Mouse (Mus musculus) limb, embryonic 10.5 days (tissue): ENCODE results near the gene Rc3h1. TPM values are rescaled to one million over a fixed set of nuclear protein-coding genes. Genes with fewer than 3 reads are reported as not detected.

Experiments
- DNase-seq: peaks from one replicate; pipeline ENCODE4 v3.0.0-alpha.2; 2017; ENCODE audit warnings: low spot score
- H3K27ac ChIP-seq: fragments of 300-500 bp; sonication (generic); 2 replicates; pipeline ENCODE4 v1.5.1; 2016; ENCODE audit warnings: mild to moderate bottlenecking
- H3K27me3 ChIP-seq: fragments of 300-500 bp; sonication (generic); 2 replicates; pipeline ENCODE4 v1.6.1; 2016; ENCODE audit warnings: low read depth, mild to moderate bottlenecking; ENCODE audit not compliant: poor library complexity, severe bottlenecking
- H3K36me3 ChIP-seq: fragments of 300-500 bp; sonication (generic); 2 replicates; pipeline ENCODE4 v1.6.1; 2016; ENCODE audit warnings: mild to moderate bottlenecking, moderate library complexity
- H3K4me1 ChIP-seq: fragments of 300-500 bp; sonication (generic); 2 replicates; pipeline ENCODE4 v1.6.1; 2016
- H3K4me3 ChIP-seq: fragments of 300-500 bp; sonication (generic); 2 replicates; pipeline ENCODE4 v1.5.1; 2016; ENCODE audit warnings: mild to moderate bottlenecking, moderate library complexity
- H3K9me3 ChIP-seq: fragments of 300-500 bp; sonication (generic); replicated peaks from 2 replicates; pipeline ENCODE4 v1.6.1; 2016; ENCODE audit warnings: mild to moderate bottlenecking
- WGBS: fragments of 180-500 bp; shearing (Covaris S2); methylation state at CpG from one replicate; pipeline ENCODE4 v1.1.7; 2016; 5-methylcytosine and 5-hydroxymethylcytosine counted together
- polyA plus RNA-seq: library from polyadenylated mRNA; unstranded; fragments of >200 nt; fragmentation: Nextera tagmentation; extraction: Ambion mirVana; gene quantifications from 2 replicates; pipeline ENCODE4 v1.2.1, GENCODE M21; 2016

Gene Rc3h1
- polyA plus RNA-seq, 1 experiment from 2014 or later = 9.0 TPM

DNA sequence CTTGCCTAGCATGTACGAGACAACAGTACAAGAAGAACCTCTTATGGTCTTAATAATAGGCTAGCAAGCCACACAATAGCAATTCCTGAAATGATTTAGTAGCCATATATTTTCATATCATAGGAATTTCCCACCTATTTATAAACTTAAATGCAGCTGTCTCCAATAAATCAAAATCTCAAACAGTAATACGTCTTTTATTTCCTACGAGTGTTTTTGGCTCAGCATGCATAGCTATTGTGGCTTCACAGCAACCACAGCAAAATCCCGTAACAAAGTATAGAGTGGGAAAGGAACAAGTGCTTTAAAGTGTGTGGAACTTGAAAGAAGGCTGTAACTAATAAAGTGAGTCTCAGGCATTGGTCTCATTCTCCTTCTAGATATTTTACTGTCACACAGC is 104.2 kb downstream of the Rc3h1 start:
- H3K36me3 ChIP-seq = peaks cover 47% of the 10 kb centered on the region
- no peaks in the 10 kb centered on the region for H3K27me3 ChIP-seq
- no peak overlapping the region for H3K27ac ChIP-seq
- H3K4me1 ChIP-seq = peaks cover 7% of the 10 kb centered on the region; the same call in 1 of the 2 replicates
- WGBS = 89% methylated on average over 4 of the region's 4 CpGs
- DNase-seq = no peak
- no peaks in the 10 kb centered on the region for H3K9me3 ChIP-seq
- H3K4me3 ChIP-seq = no peak overlapping the region

DNA sequence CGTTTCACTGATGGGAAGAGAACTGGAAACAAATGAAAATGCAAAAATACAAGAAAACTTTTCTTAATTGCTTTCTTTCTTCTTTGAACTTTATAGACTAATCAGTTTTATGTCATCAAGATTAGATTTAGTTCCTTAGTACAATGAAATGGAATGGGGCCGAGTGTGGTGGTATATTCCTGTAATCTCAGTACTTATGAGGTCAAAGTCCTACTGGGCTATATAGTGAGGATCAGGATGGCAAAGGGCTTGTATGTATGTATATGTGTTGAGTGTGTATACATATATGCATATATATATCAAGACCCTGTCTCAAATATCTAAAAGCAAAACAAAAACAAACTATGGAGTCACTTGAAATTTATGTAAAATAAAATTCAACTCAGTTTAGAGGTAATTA is 110.2 kb downstream of the Rc3h1 start:
- DNase-seq = no peak
- Histone ChIP-seq H3K27me3 (no peaks in the 10 kb centered on the region), H3K4me3 (no peak overlapping the region), H3K4me1 (no peaks in the 10 kb centered on the region), H3K27ac (no peak overlapping the region), H3K36me3 (peaks cover 72% of the 10 kb centered on the region), H3K9me3 (no peaks in the 10 kb centered on the region)
- 94% methylated on average over 2 of the region's 2 CpGs for WGBS

DNA sequence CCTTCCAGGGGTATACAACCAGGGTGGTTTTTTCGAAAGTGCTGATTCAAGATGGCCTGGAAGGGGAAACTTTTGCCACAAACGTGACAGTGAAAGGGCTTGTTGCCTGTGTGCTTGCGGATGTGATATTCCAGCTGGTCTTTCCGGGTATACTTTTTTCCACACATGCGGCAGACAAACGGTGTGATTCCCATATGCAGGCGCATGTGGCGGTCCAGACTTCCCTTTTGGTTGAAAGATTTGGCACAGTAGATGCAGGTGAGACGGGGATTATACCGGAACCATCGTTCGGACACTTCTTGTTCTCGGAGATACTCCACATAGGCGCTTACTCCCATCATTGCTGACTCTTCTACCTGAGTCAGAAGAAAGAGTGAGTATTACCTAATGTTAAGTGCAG is 113.8 kb downstream of the Rc3h1 start:
- Histone ChIP-seq H3K9me3 (no peaks in the 10 kb centered on the region), H3K36me3 (peaks cover 55% of the 10 kb centered on the region)
- 95% methylated on average over 14 of the region's 14 CpGs for WGBS

More for the DNA sequence above, 113.8 kb downstream of the Rc3h1 start:
- Histone ChIP-seq H3K4me1 (no peaks in the 10 kb centered on the region), H3K4me3 (no peak overlapping the region), H3K27me3 (no peaks in the 10 kb centered on the region), H3K27ac (no peak overlapping the region)
- no peak for DNase-seq

Other genes starting within 250 kb of the Rc3h1 start
- gene Rabgap1l, start 113.2 kb upstream of the Rc3h1 start, polyA plus RNA-seq = 9.0 and 12.5 TPM in 2 replicates
- 1.8 and 2.0 TPM in 2 replicates for gene Serpinc1, start 72.2 kb downstream of the Rc3h1 start, polyA plus RNA-seq
- 6.2 and 8.6 TPM in 2 replicates for gene Zbtb37, start 128.4 kb downstream of the Rc3h1 start, polyA plus RNA-seq
- gene Dars2, start 164.2 kb downstream of the Rc3h1 start, polyA plus RNA-seq = 66.7 and 74.6 TPM in 2 replicates
- gene Cenpl, start 164.3 kb downstream of the Rc3h1 start, polyA plus RNA-seq = 40.1 and 44.6 TPM in 2 replicates
- 14.4 and 16.3 TPM in 2 replicates for gene Klhl20, start 225.1 kb downstream of the Rc3h1 start, polyA plus RNA-seq
- gene Ankrd45, start 236.3 kb downstream of the Rc3h1 start, polyA plus RNA-seq = 3.2 and 4.4 TPM in 2 replicates